Mouse (Mus musculus): Measurements from ENCODE around the gene Scg3.

- TF ChIP-seq CTCF (IDR thresholded peaks at IDR 0.05; ENCODE audit: extremely low read depth, insufficient read depth, insufficient read length, insufficient replicate concordance) (no peak), POLR2A (IDR thresholded peaks at IDR 0.05; ENCODE audit: low read depth, low read length) (no peak)
Measured at GRCm38 (mm10) chr9:75607496-75607895, 76.4 kb downstream of the Scg3 start.
